Mouse (Mus musculus): ENCODE data around the gene Slc16a6. TPM values are rescaled to one million over a fixed set of nuclear protein-coding genes. Genes with fewer than 3 reads are reported as not detected.

The Slc16a6 gene
- polyA plus RNA-seq, 1 experiment from 2014 or later = 14.4 TPM

DNA sequence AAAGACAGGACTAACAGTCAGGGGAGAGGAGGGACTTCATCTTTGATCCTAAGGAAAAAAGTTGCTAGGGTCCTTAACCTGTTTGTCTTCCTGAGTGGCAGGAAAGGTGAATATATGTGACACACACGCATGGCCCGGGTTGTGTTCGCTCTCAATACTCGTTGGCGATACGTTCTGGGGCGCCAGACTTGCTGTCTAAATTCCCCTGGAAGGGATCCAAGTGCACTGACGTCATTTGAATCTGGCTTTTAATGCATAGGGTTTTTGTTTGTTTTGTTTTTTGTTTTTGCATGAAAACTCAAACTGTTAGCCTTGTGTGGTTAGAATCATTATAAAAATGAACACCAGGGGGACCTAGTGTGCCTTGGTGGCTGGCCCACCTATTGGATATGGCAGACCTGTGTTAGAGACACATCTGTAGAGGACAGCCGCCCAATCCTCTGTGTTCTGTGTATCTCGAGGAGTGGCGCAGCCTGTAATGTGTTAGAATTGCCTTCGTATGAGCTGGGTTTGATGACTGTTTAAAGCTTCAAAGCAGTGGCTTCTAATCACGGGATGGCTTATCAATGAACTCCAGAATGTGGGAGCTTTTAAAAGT lies 27.9 kb downstream of the Slc16a6 start:
- peak; percentile 79 for DNase-seq (ENCODE audit: low spot score)

GRCm38 (mm10) chr11:109444600-109444999 lies 28.8 kb downstream of the Slc16a6 start:
- DNase-seq (ENCODE audit: low spot score) = peak; percentile 55

- no peak for DNase-seq (ENCODE audit: low spot score)
These were observed 29.7 kb downstream of the Slc16a6 start for GRCm38 (mm10) chr11:109443468-109444263.

DNA sequence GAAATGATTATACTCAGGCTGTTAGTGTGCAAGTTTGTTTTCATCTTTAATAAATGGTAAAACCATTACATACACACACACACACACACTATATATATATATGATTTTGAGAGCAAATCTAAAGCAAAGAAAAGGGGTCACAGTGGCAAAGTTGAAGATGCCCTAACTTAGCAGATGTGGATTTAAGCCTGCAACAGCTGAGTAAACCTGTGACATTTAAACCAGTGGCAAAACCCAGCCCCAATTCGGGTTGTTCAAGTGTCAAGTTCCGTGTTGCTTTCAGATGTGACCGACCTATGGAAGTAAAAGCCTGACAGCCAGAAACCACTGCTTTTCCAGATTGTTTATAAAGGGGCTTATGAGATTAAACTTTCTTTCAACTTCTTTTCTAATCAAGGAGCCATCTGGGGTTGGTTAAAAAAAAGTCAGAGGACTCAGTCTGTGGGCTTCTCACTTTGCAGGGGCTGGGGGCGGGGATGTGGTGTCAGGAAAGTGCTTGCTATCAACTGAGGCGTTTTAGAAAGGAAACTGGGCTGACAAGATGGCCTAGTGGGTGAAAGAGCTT lies 31.1 kb downstream of the Slc16a6 start:
- DNase-seq (ENCODE audit: low spot score) = no peak

DNA sequence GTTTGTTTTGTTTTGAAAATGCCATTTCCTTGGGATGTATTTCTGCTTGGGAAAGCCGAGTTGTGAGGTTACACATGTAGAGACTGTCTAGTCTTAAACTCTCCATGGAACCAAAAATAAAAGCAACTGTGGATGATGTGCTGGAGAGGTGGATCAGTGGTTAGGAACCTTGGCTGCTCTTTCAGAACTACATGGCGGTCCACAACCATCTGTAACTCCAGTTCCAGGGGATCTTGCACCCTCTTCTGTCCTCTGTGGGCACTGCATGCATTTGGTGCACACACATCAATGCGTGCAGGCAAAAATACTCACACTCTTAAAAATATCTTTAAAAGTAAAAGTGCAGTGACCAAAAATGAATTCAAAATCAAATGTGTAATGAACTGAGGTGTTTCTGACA lies 32.3 kb downstream of the Slc16a6 start:
- peak; percentile 76 for DNase-seq (ENCODE audit: low spot score)

- no peak for DNase-seq (ENCODE audit: low spot score)
These were observed 32.8 kb downstream of the Slc16a6 start for GRCm38 (mm10) chr11:109440641-109441040.

DNA sequence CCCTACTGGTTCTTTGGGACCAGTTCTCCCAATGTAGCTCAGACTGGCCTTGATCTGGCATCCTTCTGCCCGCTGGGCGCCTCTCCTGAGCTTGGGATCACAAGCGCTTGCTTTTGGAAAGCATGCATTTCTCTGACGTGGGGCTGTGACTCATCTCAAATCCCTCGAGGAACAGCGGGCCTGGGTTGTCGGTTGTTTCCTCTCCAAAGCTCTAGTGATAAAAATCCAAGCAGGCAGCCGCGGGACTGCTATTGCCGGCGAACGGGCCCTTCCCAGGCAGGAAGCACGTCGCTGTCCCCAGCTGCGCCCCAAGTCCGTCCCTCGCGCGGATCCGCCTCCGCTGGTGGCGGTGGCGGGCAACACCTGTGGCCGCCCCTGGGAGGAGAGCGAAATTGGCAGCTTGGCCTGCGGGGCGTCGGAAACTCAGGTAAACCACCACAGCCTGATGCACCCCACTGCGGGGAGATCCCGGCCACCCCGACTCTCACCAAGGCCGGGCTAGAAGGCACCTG lies 33.5 kb downstream of the Slc16a6 start:
- peak; percentile 83 for DNase-seq (ENCODE audit: low spot score)

GRCm38 (mm10) chr11:109439209-109439608 lies 34.2 kb downstream of the Slc16a6 start:
- no peak for DNase-seq (ENCODE audit: low spot score)

GRCm38 (mm10) chr11:109436889-109437288 lies 36.5 kb downstream of the Slc16a6 start:
- DNase-seq (ENCODE audit: low spot score) = no peak

DNA sequence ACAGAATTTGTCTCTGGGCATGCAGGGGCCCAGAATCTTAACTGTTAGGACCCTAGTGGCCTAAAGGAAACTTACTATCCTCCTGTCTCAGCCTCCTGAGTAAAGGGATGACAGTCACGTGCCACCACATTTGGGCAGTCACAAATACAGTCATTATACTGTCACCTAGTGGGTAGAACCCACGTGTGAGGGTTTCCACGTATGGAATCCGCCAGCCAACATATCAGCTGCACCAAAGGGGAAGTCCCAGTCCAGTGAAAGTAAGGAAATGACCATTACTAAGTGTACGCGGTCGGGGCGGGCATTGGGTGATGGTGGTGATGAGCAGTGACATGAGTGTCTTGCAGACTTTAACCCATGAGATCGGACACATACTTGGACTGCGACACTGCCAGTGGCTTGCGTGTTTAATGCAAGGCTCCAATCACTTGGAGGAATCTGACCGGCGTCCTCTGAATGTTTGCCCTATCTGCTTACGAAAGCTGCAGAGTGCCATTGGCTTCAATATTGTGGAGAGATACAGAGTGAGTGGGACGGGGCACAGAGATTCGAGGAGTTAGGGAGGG lies 39.1 kb downstream of the Slc16a6 start:
- DNase-seq (ENCODE audit: low spot score) = no peak

GRCm38 (mm10) chr11:109427353-109427752 lies 46.0 kb downstream of the Slc16a6 start:
- DNase-seq (ENCODE audit: low spot score) = no peak

DNA sequence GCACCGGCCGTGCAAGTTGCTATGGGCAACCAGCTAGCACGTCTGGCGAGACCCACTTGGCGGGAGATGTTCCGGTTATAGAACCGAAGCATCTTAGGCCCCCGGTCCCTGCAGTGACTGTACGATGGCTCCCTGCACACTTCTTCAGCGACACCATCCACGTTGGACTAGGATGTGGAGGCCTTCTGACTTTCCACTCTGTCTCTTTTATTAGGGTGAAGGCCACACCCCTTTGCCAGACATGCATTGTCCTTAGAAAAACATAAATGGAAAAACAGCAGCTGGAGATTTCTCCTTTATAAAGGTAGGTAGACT lies 47.2 kb downstream of the Slc16a6 start:
- DNase-seq (ENCODE audit: low spot score) = no peak

DNA sequence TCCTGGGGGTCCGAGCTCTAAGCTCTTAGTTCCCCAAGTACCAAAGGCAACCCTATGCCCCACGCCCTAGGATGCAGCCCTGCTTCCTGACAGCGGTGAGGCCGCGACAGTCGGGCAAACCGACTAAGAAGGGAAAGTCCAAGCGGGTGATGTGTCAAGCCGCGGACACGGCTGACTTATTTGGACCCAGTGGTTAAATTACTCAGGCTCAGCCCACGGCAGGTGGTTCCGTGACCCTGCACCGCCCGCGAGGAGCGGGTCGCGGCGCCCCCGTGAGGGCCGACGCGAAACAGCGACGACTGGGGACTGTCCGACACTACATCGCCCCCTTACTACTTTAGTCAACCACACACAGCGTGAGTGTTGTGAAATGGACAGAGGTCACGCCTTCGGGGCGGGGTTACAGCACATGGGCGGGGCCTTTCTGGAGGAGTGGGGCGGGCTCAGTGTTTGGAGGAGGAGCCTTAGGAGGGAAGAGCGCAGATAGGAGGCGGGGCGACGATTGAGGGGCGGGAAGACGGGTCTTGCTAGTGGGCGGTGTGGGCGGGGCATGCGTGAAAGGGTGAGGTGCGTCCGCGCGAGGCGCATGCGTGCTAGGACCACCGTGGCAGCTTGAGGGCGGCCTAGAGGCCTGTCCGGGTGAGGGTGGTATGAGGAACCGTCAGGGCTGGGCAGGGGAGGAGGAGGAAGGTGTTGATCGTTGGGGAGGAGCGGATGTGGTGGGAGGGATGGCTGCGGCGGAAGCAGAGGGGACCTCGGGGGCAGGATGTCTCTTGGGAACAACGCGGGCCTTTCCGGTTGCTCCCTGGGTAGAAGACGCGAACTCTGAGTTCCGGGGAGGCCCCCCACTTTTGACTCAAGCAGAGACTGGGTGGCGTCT lies 47.8 kb downstream of the Slc16a6 start, which contains the start of gene Amz2:
Gene Amz2, plus strand, starts transcription at position 555 of the 880 bp plus-strand sequence.
- DNase-seq (ENCODE audit: low spot score) = peak; percentile 98

- DNase-seq (ENCODE audit: low spot score) = no peak
These were observed 50.1 kb downstream of the Slc16a6 start for GRCm38 (mm10) chr11:109423294-109423693.

DNA sequence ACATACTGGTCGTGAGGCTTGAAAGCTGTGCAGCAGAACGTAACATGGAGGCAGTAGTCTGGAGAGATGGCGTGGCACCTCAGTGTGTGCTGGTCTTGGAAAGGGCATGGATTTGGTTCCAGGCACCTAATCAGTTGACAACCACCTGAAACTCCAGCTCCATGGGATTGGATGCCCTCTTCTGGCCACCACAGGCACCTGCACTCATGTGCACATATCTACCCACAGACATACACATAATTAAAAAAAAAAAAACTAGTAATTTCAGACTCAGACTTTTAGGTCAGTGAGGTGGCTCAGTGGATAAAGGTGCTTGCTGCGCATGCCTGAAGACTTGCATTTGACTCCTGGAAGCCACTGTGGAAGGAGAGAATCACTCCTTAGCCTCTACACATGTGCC lies 51.1 kb downstream of the Slc16a6 start:
- no peak for DNase-seq (ENCODE audit: low spot score)

DNA sequence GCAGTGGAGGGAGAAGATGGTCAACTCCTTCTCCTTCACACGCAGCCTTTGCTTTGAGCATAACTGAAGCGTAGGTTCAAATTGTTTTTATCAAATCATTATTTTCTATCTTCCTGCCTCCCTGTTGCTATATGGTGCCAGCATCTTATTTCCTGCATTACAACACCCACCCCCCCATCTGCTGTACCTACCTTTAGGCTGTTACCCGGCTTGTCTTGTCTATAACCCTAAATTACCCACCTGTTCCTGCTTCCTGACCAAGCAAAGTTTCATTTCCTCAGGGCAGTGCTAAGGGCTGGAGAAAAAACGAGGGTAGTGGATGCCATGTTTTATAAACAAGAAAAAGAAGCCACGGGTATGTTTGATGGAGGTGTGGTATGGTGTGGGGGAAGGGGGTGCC lies 52.2 kb downstream of the Slc16a6 start:
- DNase-seq (ENCODE audit: low spot score) = no peak

DNA sequence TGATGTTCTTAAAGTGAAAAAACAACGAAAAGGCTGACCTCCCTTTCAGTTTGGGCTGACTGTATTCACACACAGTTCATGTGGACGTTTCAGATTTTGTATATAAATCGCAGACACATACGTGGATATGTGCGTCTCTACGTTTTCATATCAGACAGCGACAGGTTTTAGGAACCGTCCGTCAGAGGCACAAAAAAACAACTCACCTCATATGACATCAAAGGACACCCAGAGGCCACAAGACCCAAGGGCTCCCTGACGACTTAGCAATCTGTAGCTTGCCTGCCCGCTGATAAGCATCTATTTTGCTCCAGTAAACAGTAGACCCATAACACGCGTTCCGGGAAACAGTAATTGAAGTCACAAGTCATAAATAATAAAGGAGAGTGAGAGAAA lies 52.8 kb downstream of the Slc16a6 start:
- DNase-seq (ENCODE audit: low spot score) = no peak

DNA sequence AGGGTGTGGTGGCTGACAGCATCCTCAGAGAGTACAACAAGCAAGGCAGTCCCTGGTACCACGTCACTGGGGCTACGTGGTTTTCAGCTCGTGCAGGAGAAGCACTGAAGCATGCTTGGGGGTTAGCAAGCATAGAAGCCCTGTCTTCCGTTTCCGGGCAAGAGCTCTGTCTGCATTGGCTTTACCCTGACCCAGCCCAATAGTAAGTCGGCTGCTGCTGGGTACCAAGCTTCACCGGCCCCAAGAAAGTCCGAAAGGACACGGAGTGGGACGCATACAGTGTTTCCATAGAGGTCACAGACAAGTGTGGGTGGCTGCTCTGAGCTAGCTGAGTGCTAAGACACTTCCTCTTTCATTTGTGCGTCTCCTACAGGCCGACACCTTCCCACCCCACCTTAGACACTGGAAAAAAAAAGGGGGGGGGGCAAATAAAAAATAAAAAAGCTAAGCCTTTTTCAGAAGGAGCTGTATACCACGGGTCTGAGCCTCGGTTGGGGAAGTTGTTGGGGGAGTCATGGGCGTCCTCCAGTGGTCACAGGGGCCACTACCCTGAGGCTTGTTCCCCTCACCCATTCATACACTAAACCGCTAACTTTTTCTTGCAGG lies 53.3 kb downstream of the Slc16a6 start:
- peak; percentile 84 for DNase-seq (ENCODE audit: low spot score)

GRCm38 (mm10) chr11:109419461-109419860 lies 53.9 kb downstream of the Slc16a6 start:
- DNase-seq (ENCODE audit: low spot score) = no peak

- no peak for DNase-seq (ENCODE audit: low spot score)
These were observed 55.8 kb downstream of the Slc16a6 start for GRCm38 (mm10) chr11:109417472-109418040.
